Mouse (Mus musculus): ENCODE data around the gene Fndc5.
A peak's percentile ranks its signal among the peaks of the same experiment; 100 is the strongest.

Fndc5 gene

DNA sequence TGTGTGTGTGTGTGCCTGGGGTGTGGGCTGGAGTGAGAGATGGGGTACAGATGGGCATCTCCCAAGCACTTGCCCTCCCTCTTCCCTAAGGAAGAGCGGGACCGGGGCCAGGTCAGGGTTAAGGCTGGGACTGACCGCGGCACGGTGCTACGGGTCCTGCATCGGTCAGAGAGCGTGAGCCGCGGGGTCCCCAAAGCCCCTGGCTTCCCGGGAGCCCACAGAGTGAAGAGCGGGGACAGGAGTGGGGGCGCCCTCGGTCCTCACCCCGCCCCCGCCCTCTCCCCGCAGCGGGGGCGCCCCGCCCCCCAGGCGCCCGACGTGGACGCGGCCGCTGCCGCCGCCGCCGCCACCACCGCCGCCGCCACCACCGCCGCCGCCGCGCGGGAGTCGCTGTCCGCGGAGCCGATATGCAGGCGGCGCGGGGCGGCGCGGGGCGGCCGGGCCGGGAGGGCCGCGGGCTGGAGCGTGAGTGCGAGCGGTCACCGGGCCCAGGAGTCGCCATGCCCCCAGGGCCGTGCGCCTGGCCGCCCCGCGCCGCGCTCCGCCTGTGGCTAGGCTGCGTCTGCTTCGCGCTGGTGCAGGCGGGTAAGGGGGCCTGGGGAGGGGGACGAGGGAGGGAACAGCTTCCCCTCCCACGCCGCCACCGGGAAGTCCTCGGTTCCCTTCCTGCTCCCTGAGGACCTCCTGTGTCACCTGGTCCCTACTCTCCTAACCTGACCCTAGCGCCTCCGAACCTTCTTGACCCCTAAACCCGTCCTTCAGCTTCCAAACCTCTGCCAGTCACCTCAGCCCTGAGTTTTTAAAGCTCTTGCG is at the start of gene Fndc5:
TSS of gene Fndc5 (plus strand) at position 421 of the 813 bp plus-strand sequence.
- DNase-seq = no peak

GRCm38 (mm10) chr4:129087850-129088249 is 48.9 kb upstream of the Fndc5 start:
- no peak for DNase-seq

GRCm38 (mm10) chr4:129095276-129095675 is 41.5 kb upstream of the Fndc5 start:
- DNase-seq = no peak

DNA sequence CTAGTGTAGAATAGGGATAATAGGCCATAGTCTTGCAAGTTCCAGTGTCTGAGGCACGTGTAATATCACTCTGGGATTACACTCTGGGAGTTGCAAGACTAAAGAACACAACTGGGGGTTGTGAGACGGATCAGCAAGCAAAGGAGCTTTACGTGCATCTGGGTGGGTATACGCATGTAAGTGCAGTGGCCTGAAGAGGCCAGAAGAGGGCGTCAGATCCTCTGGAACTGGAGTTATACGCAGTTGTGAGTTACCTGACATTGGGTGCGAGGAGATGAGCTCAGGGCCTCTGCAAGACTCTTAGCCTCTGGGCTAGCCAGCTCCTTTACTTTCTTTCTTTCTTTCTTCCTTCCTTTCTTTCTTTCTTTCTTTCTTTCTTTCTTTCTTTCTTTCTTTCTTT is 39.8 kb upstream of the Fndc5 start:
- DNase-seq = no peak

- no peak for DNase-seq
These were observed 34.5 kb upstream of the Fndc5 start for GRCm38 (mm10) chr4:129102133-129102829.

DNA sequence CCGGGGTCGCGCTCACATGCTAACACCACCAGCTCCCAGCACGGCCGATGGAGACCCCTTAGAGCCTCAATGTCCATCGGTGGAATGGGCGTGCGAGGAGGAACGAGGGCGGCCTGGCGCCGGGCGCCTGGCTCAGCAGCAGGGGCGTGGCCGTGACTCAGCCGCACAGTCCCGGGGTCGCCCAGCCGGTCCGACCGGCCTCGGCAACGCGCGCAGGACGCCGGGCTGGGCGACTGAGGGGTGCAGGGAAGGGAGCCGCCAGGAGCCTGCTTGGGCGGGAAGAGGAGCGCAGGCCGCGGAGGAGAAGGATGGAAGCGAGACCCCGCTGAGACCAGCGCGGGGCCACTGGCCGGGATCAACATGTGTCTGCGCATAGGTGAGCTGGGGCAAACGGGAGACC is 31.4 kb upstream of the Fndc5 start, which contains the start of gene Tmem54:
TSS of gene Tmem54 (plus strand) at position 193 of the 400 bp plus-strand sequence.
- peak; percentile 60 for DNase-seq

DNA sequence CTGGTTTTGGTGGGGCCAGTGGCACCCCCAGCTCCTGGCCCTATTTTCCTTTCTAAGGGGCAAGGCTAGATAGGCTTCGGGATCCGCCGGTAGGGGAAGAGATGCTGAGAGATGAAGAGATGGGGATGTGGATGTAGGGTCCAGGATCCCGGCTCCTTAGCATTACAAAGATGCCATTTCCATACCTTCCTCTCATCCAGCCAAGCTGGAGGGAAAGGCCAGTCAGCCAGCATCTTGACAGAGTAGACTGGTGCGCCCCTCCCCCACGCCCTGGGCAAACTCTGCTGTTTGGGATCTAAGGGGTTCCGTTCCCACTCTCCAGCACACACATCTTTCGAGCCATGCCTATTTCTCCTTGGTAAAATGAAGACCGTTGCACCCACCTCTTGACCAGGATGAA is 30.7 kb upstream of the Fndc5 start:
- no peak for DNase-seq

GRCm38 (mm10) chr4:129107348-129107899 is 29.4 kb upstream of the Fndc5 start:
- DNase-seq = no peak

DNA sequence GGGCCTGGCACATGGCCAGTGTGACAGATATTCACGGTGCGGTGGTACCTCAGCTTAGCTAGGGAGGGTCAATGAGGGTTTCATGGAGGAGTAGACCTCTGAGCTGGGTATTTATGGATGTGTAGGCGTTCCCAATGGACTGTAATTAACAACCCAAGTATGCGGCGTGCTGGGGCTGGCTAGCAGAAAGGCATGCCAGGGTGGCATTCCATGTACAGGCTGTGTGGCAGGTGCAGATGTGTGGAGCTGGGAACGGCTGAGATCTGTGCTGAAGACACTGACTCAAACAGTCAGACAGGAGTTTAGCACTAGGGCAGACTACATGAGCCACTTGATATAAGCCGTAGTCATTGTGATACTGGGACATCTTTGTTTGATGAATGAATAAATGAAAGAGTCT is 28.2 kb upstream of the Fndc5 start:
- DNase-seq = no peak

- DNase-seq = no peak
These were observed 26.0 kb upstream of the Fndc5 start for GRCm38 (mm10) chr4:129110804-129111203.

GRCm38 (mm10) chr4:129111350-129111749 is 25.4 kb upstream of the Fndc5 start:
- no peak for DNase-seq

GRCm38 (mm10) chr4:129112231-129112630 is 24.6 kb upstream of the Fndc5 start:
- no peak for DNase-seq

GRCm38 (mm10) chr4:129113083-129113988 is 23.5 kb upstream of the Fndc5 start:
- DNase-seq = peak; percentile 53

GRCm38 (mm10) chr4:129116703-129117102 is 20.1 kb upstream of the Fndc5 start:
- no peak for DNase-seq

DNA sequence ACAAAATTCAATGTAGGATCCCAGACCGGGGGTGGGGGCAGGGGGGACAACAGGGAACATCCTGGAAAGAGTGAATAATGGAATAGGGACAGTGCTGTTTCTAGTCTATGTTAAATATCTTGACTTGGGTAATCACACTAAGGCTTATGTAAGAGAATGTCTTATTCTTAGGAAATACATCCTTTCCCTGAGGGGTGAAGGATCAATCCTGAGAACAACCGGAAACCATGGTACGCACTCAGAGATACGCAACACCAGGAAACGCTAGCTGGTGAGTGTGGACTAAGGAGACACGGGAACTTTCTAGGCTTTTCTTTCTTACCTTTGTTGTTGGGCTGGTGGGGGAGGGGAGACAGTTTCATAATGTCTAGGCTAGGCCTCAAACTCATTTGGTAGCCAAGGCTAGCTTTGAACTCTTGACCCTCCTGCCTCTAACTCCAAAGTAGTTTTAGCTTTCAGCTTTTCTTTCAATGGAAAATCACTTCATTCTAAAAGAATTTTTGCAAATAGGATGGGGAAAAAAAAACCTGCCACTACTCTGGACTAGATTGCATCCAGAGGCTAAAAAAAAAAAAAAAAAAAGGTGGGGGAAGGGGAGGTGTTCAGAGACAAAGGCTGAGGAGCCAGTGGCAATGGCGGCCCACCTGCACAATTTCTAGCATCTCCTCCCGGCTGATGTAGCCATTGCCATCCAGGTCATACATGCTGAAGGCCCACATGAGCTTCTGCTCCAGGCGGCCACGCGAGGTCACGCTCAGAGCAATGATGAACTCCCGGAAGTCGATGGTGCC is 18.9 kb upstream of the Fndc5 start:
- DNase-seq = no peak

GRCm38 (mm10) chr4:129119708-129120107 is 17.1 kb upstream of the Fndc5 start:
- DNase-seq = no peak

DNA sequence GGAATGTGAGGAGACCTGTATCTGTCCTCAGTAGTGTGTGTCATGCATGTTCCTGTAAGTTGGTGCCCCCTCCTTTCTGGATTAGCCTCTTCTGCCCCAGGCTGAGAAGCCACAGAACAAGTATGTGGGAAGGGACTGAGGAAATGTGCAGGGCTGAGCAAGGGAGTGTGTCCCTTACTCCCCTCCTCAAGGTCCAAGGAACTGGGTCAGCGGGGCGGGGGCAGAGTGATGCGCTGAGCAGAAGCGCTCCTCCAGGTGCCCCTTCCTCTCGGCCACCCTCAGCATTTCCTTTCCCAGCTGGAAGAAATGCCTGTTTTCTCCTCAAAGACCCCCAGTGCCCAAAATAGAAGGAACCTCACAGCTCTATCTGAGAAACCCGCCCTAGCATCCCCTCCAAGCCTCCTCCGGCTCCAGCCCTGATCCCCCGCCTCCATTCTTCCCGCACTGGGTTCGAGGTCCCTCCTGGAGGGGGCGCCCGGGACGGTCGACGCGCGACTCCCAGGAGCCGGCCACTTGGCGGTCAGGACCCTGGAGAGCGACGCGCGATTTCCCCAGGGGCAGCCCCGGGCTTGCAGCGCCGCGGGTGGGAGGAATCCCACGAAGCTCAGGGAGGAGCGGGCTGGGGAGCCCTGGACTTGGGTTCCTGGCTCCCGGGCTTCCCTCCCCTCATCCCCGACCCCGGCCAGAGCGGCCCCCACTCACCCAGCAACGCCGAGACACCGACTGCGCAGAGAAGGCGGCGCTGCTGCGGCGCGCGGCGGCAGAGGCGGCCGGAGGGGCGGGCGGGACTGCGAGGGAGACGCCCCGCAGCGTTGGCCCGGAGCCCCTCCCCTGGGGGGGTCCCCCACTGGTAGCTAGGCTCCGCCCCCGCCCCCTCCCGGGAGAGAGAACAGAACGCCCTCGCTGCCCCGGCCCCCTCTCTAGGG is 16.0 kb upstream of the Fndc5 start:
- peak; percentile 60 for DNase-seq

GRCm38 (mm10) chr4:129121569-129122086 is 15.2 kb upstream of the Fndc5 start, which contains the start of gene Hpca:
Gene Hpca (minus strand): TSS chr4:129122036.
- no peak for DNase-seq

- DNase-seq = no peak
These were observed 14.7 kb upstream of the Fndc5 start for GRCm38 (mm10) chr4:129122107-129122506.

DNA sequence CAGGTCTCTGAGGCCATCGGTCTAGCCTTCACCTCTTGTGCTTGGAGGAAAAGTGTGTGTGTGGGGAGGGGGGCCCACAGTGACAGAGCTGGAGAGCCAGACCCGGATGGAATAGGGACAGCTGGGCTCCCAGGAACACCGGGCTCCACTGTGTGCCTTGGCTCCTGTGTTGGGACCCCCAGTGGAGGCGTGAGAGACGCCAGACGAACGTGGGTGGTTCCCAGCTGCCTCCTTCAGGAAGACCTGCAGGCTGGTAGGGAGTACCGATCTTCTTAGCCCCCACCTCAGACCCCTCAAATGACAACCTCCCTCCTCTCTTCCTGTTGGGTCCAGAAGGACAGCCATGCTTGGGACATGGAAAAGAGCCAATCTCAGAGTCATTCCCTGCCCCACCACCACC is 14.1 kb upstream of the Fndc5 start:
- DNase-seq = no peak
